Mouse (Mus musculus): ENCODE measurements around the gene Ninj2. TPM values are rescaled to one million over a fixed set of nuclear protein-coding genes. Genes with fewer than 3 reads are reported as not detected.

The Ninj2 gene
- polyA plus RNA-seq, 1 experiment from 2014 or later: 0.31 TPM

GRCm38 (mm10) chr6:120152739-120153696 lies 59.9 kb downstream of the Ninj2 start:
- CTCF ChIA-PET: interaction anchor here (1.4 kb wide), 1 partner anchor 176 kb away, joined by 3 read pairs; no protein-coding TSS in a partner anchor
- POLR2A ChIA-PET: no interaction called here
- no peaks in the 10 kb centered on the region for H3K27me3 ChIP-seq
- in situ Hi-C loops (cut with MboI; ENCODE audit: low pct_unique_long_range_greater_than_20kb): no loop called here
- DNase-seq (ENCODE audit: low read depth, low spot score): no peak
- no peak for TF ChIP-seq CTCF (IDR thresholded peaks at IDR 0.05)
- no peak for ATAC-seq

GRCm38 (mm10) chr6:120154526-120155309 lies 61.6 kb downstream of the Ninj2 start:
- no peaks in the 10 kb centered on the region for H3K27me3 ChIP-seq
- ATAC-seq (no peak), DNase-seq (ENCODE audit: low read depth, low spot score) (no peak)
- TF ChIP-seq CTCF (IDR thresholded peaks at IDR 0.05): no peak
- CTCF ChIA-PET: interaction anchor here (0.7 to 1.5 kb wide), 4 partner anchors 9 to 178 kb away, joined by 3 to 6 read pairs (median 3); no protein-coding TSS in a partner anchor
- in situ Hi-C loops (cut with MboI; ENCODE audit: low pct_unique_long_range_greater_than_20kb): no loop called here
- POLR2A ChIA-PET: no interaction called here

- no peaks in the 10 kb centered on the region for H3K27me3 ChIP-seq
- DNase-seq (ENCODE audit: low read depth, low spot score) (no peak), ATAC-seq (no peak)
- ChIA-PET CTCF (interaction anchor here (1.5 kb wide), 1 partner anchor 10 kb away, joined by 6 read pairs; no protein-coding TSS in a partner anchor), POLR2A (no interaction called here)
- TF ChIP-seq CTCF (IDR thresholded peaks at IDR 0.05): no peak
- in situ Hi-C loops (cut with MboI; ENCODE audit: low pct_unique_long_range_greater_than_20kb): no loop called here
Measured at GRCm38 (mm10) chr6:120155510-120155909, 62.4 kb downstream of the Ninj2 start.

- no peak for TF ChIP-seq CTCF (IDR thresholded peaks at IDR 0.05)
- H3K27me3 ChIP-seq: no peaks in the 10 kb centered on the region
- in situ Hi-C loops (cut with MboI; ENCODE audit: low pct_unique_long_range_greater_than_20kb): no loop called here
- POLR2A ChIA-PET: no interaction called here
- CTCF ChIA-PET: no interaction called here
- DNase-seq (ENCODE audit: low read depth, low spot score) (no peak), ATAC-seq (no peak)
Measured at GRCm38 (mm10) chr6:120157479-120157878, 64.3 kb downstream of the Ninj2 start.

- ChIA-PET CTCF (interaction anchor here (0.8 to 1.2 kb wide), 2 partner anchors 11 to 14 kb away, joined by 3 to 4 read pairs; no protein-coding TSS in a partner anchor), POLR2A (no interaction called here)
- H3K27me3 ChIP-seq: no peaks in the 10 kb centered on the region
- peak; percentile 39 for ATAC-seq
- in situ Hi-C loops (cut with MboI; ENCODE audit: low pct_unique_long_range_greater_than_20kb): no loop called here
- DNase-seq (ENCODE audit: low read depth, low spot score): no peak
- TF ChIP-seq CTCF (IDR thresholded peaks at IDR 0.05): no peak
Measured at GRCm38 (mm10) chr6:120159133-120159901, 66.2 kb downstream of the Ninj2 start.

GRCm38 (mm10) chr6:120162928-120163327 lies 69.8 kb downstream of the Ninj2 start:
- H3K27me3 ChIP-seq: no peaks in the 10 kb centered on the region
- DNase-seq (ENCODE audit: low read depth, low spot score) (no peak), ATAC-seq (no peak)
- in situ Hi-C loops (cut with MboI; ENCODE audit: low pct_unique_long_range_greater_than_20kb): no loop called here
- TF ChIP-seq CTCF (IDR thresholded peaks at IDR 0.05): no peak
- ChIA-PET POLR2A (no interaction called here), CTCF (no interaction called here)

- POLR2A ChIA-PET: interaction anchor here (1.0 kb wide), 1 partner anchor 9 kb away, joined by 3 read pairs; no protein-coding TSS in a partner anchor
- CTCF ChIA-PET: no interaction called here
- ATAC-seq (no peak), DNase-seq (ENCODE audit: low read depth, low spot score) (no peak)
- H3K27me3 ChIP-seq: no peaks in the 10 kb centered on the region
- in situ Hi-C loops (cut with MboI; ENCODE audit: low pct_unique_long_range_greater_than_20kb): no loop called here
- no peak for TF ChIP-seq CTCF (IDR thresholded peaks at IDR 0.05)
Measured at GRCm38 (mm10) chr6:120164765-120165164, 71.6 kb downstream of the Ninj2 start.

GRCm38 (mm10) chr6:120167574-120167973 lies 74.4 kb downstream of the Ninj2 start:
- no peak for DNase-seq (ENCODE audit: low read depth, low spot score)
- in situ Hi-C loops (cut with MboI; ENCODE audit: low pct_unique_long_range_greater_than_20kb): no loop called here
- H3K27me3 ChIP-seq: no peaks in the 10 kb centered on the region
- POLR2A ChIA-PET: no interaction called here
- CTCF ChIA-PET: no interaction called here
- ATAC-seq: no peak
- no peak for TF ChIP-seq CTCF (IDR thresholded peaks at IDR 0.05)

- ATAC-seq (no peak), DNase-seq (ENCODE audit: low read depth, low spot score) (no peak)
- POLR2A ChIA-PET: interaction anchor here (0.6 kb wide), 1 partner anchor 17 kb away, joined by 9 read pairs; no protein-coding TSS in a partner anchor
- no peak for TF ChIP-seq CTCF (IDR thresholded peaks at IDR 0.05)
- CTCF ChIA-PET: no interaction called here
- no peaks in the 10 kb centered on the region for H3K27me3 ChIP-seq
- in situ Hi-C loops (cut with MboI; ENCODE audit: low pct_unique_long_range_greater_than_20kb): no loop called here
Measured at GRCm38 (mm10) chr6:120172294-120173017, 79.3 kb downstream of the Ninj2 start.

Measured in Patski (cell line).